Mouse (Mus musculus) lung, adult 2 months (tissue): ENCODE data around the gene Cntnap1. TPM values are rescaled to one million over a fixed set of nuclear protein-coding genes. Genes with fewer than 3 reads are reported as not detected.

Experiments
- DNase-seq: peaks from one replicate; pipeline ENCODE4 v3.0.0; 2022
- H3K4me1 ChIP-seq: fragments of 200-500 bp; 2 replicates; pipeline ENCODE4 v1.6.1; 2011; ENCODE audit warnings: low read length; ENCODE audit not compliant: control insufficient read depth, insufficient read depth
- H3K4me3 ChIP-seq: fragments of 200-500 bp; replicated peaks from 2 replicates; pipeline ENCODE3; 2011; ENCODE audit warnings: low read depth, mild to moderate bottlenecking, control low read depth, low read length; ENCODE audit errors: extremely low read depth
- CTCF ChIP-seq: fragments of 200-500 bp; IDR thresholded peaks from 2 replicates; pipeline ENCODE4 v1.5.1; 2011; ENCODE audit warnings: mild to moderate bottlenecking, low read length, control low read depth; ENCODE audit not compliant: insufficient read depth
- POLR2A ChIP-seq: fragments of 200-500 bp; IDR thresholded peaks from 2 replicates; pipeline ENCODE4 v1.6.1; 2011; ENCODE audit warnings: low read depth, mild to moderate bottlenecking, control low read depth, low read length, borderline replicate concordance; ENCODE audit errors: extremely low read depth
- WGBS: fragments of 180-500 bp; shearing (Covaris S2); methylation state at CpG from one replicate; pipeline ENCODE4 v1.1.7; 2018; 5-methylcytosine and 5-hydroxymethylcytosine counted together
- polyA plus RNA-seq: library from polyadenylated mRNA; depleted of rRNA; stranded (reverse); fragments of >200 nt; gene quantifications from 2 replicates; pipeline ENCODE4 v1.2.3, GENCODE M21; 2012

Cntnap1 gene
- polyA plus RNA-seq, 1 experiment = 2.7 TPM

GRCm38 (mm10) chr11:101169301-101170107 is 819 bp upstream of the Cntnap1 start:
- TF ChIP-seq CTCF (no peak), POLR2A (no peak)
- DNase-seq = no peak
- Histone ChIP-seq H3K4me3 (peak overlapping the region; percentile 97), H3K4me1 (peaks cover 20% of the 10 kb centered on the region)
- WGBS = 16% methylated on average over 17 of the region's 17 CpGs

GRCm38 (mm10) chr11:101170811-101171610 is 688 bp downstream of the Cntnap1 start, which contains the start of gene Plekhh3:
Plekhh3 (minus strand) TSS chr11:101171351.
- WGBS = under 1% methylated on average over 50 of the region's 50 CpGs
- H3K4me1 ChIP-seq = peaks cover 20% of the 10 kb centered on the region
- H3K4me3 ChIP-seq = peak within 1 kb of the TSS; percentile 97
- TF ChIP-seq POLR2A (peak; percentile 75; the same call in 1 of the 2 replicates), CTCF (no peak)
- peak; percentile 86 for DNase-seq

GRCm38 (mm10) chr11:101171721-101172433 is 1.6 kb downstream of the Cntnap1 start:
- peak; percentile 67 for DNase-seq
- Histone ChIP-seq H3K4me1 (peaks cover 20% of the 10 kb centered on the region), H3K4me3 (peak overlapping the region; percentile 73)
- under 1% methylated on average over 31 of the region's 31 CpGs for WGBS
- TF ChIP-seq POLR2A (peak; percentile 39; the same call in 1 of the 2 replicates), CTCF (no peak)

GRCm38 (mm10) chr11:101172434-101172815 is 2.1 kb downstream of the Cntnap1 start:
- no peak for DNase-seq
- Histone ChIP-seq H3K4me3 (peak overlapping the region; percentile 73), H3K4me1 (peaks cover 20% of the 10 kb centered on the region)
- WGBS = 3% methylated on average over 5 of the region's 5 CpGs
- TF ChIP-seq CTCF (no peak), POLR2A (no peak)

- WGBS = 8% methylated on average over 11 of the region's 11 CpGs
- DNase-seq = peak; percentile 71
- Histone ChIP-seq H3K4me3 (no peak overlapping the region), H3K4me1 (peaks cover 20% of the 10 kb centered on the region)
- no peak for TF ChIP-seq POLR2A
- TF ChIP-seq CTCF = no peak
Measured at GRCm38 (mm10) chr11:101173112-101173511, 2.8 kb downstream of the Cntnap1 start.

- TF ChIP-seq CTCF (peak; percentile 62), POLR2A (peak; percentile 38; the same call in 1 of the 2 replicates)
- 3% methylated on average over 61 of the region's 61 CpGs for WGBS
- peaks cover 18% of the 10 kb centered on the region for H3K4me1 ChIP-seq
- peak overlapping the region; percentile 37 for H3K4me3 ChIP-seq
- DNase-seq = peak; percentile 75
Measured at GRCm38 (mm10) chr11:101173631-101174388, 3.5 kb downstream of the Cntnap1 start.

- peaks cover 18% of the 10 kb centered on the region for H3K4me1 ChIP-seq
- TF ChIP-seq CTCF (no peak), POLR2A (no peak)
- 38% methylated on average over 9 of the region's 9 CpGs for WGBS
- peak overlapping the region; percentile 37 for H3K4me3 ChIP-seq
- no peak for DNase-seq
Measured at GRCm38 (mm10) chr11:101174389-101174745, 4.0 kb downstream of the Cntnap1 start.

- WGBS = 20% methylated on average over 14 of the region's 14 CpGs
- Histone ChIP-seq H3K4me3 (peak within 1 kb of the TSS; percentile 37), H3K4me1 (peaks cover 18% of the 10 kb centered on the region)
- no peak for TF ChIP-seq POLR2A
- peak; percentile 38 for TF ChIP-seq CTCF
- DNase-seq = no peak
Measured at GRCm38 (mm10) chr11:101174851-101175628, 4.7 kb downstream of the Cntnap1 start, which contains the start of gene Ccr10. Ccr10 (minus strand) TSS chr11:101175443.
